Mouse (Mus musculus) left cerebral cortex, postnatal 25 days (tissue): ENCODE data around the gene Tnfsf10. TPM values are rescaled to one million over a fixed set of nuclear protein-coding genes. Genes with fewer than 3 reads are reported as not detected.
"Not testable (repeated sequence)": the region's sequence is repeated elsewhere in the genome, so short reads cannot be mapped to it uniquely, and the experiment has no call there.

Experiments used
- DNase-seq, 2 experiments: peaks; one replicate each; pipeline ENCODE4 v3.0.0; 2022; ENCODE audit warnings: low spot score in 2 of 2, mixed read lengths in 1 of 2
- intact Hi-C: fragments of 180-260 bp; cut with DNase I; formaldehyde crosslinking; loops from one replicate; pipeline ENCODE4 v1.15.1; 2025
- total RNA-seq, 2 experiments: library from RNA; stranded (reverse); gene quantifications; 2 replicates each; pipeline ENCODE4 v1.2.3; 2021

Gene Tnfsf10
- 1 to 10 TPM; 1.2 to 1.5 TPM for total RNA-seq

DNA sequence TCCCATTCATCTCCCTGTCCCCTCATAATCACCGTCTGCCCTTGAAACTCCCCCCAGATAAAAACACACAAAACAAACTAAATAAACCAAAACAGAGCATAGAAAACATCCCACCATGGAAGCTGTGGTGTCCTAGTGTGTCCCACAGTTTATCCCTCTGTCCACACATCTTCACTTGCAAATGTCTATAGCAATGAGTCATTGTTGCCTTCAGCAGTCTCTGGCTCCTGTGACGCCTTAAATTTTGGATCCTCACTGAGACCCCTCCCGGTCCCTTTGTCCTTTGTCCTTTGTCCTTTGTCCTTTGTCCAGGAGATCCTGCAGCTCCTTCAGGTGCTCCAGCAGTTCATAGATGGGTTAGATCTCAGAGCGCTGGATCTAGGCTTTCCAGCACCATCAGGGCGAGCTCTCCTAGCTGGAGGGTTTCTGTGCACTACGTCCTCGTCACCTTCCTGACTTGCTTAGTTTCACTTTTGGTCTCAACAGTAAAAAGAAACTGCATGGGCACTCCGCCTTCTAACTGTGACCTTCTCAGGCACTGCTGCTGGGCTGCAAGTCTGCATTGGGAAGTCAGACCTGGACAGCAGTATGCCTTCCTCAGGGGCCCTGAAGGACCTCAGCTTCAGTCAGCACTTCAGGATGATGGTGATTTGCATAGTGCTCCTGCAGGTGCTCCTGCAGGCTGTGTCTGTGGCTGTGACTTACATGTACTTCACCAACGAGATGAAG, at the start of gene Tnfsf10:
Gene Tnfsf10, plus strand, starts transcription at position 470 of the 729 bp plus-strand sequence.
- intact Hi-C loops: no loop called here
- DNase-seq: no peak

- intact Hi-C loops: loop anchor here (5.0 kb wide), 1 partner anchor 70 kb away; no protein-coding TSS in a partner anchor
- DNase-seq: no peak
Measured at GRCm38 (mm10) chr3:27267327-27267726, 49.5 kb upstream of the Tnfsf10 start.

DNA sequence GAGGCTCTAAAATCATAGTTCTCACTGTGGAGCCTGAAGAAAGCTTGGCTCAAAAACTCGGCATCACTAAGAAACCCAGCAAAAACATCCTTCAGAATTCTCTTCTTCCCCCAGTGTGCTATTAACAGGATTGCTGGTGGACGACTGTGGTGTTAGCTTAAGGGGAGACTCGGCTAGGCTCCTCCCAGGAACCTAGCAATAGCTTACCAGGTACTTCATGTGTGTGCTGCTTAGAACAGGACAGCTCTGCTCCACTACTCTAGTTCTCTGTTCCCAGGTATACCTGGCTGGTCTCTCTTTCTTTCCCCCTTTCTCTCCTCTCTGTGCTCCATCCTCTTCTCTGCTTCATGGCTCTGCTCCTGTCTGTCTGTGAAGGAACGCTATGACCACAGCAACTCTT, 48.9 kb upstream of the Tnfsf10 start:
- DNase-seq: no peak
- intact Hi-C loops: loop anchor here (5.0 kb wide), 1 partner anchor 69 kb away; no protein-coding TSS in a partner anchor

DNA sequence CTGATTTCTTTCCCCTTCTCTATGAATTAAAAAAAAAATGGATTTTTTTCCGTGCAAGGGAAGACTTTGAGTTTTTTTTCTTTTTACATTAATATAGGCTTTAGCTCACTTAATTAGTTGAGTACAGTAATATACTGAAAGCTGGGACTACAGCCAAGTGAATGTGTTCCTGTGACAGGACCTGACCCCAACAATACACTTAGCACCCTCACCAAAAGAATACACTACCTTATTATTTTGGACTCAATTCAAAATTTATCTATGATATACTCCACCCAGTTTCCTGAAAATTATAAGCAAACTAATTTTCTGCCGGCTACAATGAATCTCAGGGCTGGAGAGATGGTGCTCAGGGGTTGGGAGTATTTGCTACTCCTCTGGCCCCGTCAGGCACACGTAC, 47.7 kb upstream of the Tnfsf10 start:
- intact Hi-C loops: loop anchor here (5.0 kb wide), 1 partner anchor 68 kb away; no protein-coding TSS in a partner anchor
- no peak for DNase-seq

DNA sequence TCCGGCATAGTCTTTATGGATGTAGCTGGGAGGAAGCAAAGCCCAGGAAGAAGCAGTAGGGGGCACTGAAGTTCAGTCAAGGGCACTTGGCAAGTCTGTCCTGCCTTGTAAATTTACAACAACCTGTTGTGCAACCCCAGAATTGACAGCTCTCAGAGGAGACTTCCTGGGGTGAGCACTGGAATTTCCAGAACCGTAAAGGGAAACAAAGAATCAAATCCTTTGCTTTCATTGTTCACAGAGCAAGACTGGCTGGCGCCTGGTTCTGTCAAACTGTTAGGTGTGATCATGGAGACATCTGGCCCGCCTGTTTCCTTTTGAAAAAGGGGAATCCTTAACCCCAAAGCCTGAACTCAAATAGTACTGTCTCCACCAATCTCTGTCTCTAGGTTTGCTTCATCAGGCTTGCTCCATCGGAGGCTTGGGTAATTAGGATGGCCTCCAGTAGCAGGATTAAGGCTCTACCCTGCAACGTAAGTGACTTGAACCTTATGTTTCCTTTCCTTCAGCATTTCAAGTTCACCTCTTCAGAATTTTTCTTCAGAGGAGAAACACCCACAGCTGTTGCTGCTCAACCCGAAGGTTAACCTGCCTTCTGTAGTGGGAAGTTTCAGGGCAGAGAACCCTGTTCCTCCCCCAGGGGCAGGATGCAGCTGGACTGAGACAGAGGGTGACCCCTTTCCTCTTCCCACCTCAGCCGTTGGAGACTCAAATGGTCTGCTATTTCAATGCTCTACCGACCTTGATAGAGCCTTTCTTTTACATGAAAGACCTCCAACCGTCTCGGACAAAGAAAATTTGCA, 46.5 kb upstream of the Tnfsf10 start:
- intact Hi-C loops: no loop called here
- no peak for DNase-seq

- DNase-seq: no peak
- intact Hi-C loops: no loop called here
Measured at GRCm38 (mm10) chr3:27272926-27273745, 43.7 kb upstream of the Tnfsf10 start.

GRCm38 (mm10) chr3:27279286-27279925, 37.4 kb upstream of the Tnfsf10 start:
- DNase-seq, intact Hi-C loops: not testable (repeated sequence)

- intact Hi-C loops: no loop called here
- DNase-seq: no peak
Measured at GRCm38 (mm10) chr3:27280280-27280749, 36.5 kb upstream of the Tnfsf10 start.

DNA sequence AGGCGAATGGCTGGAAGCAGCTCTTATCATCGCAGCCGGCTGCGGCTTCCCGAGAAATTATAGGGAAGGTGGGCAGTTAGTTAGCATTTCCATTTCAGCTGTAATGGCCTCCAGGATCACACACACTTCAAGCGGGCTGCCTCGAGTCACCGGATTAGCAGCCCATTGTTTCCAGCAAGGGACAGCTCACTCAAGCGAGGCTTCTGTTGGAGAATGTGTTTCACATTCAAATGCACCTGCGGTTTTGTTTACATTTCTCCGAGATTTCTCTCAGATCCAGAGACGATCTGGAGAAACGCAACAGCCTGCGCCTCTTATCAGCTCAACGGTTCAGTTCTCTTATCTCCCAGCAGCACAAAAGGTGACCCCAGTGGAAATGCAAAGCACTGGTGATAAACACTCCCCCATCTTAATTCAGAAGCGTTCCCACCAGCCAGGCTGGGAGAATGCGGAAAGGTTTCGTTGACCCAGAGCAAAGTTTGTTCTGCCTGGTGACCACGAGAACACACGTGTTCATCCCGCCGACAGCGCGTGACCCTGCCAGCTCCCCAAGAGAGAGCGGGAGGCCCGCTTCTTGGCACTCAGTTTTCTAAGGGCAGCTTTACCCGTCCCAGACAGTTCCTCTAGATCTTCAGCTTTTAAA, 33.6 kb upstream of the Tnfsf10 start:
- intact Hi-C loops: no loop called here
- peak; percentile 9 to 18 for DNase-seq

DNA sequence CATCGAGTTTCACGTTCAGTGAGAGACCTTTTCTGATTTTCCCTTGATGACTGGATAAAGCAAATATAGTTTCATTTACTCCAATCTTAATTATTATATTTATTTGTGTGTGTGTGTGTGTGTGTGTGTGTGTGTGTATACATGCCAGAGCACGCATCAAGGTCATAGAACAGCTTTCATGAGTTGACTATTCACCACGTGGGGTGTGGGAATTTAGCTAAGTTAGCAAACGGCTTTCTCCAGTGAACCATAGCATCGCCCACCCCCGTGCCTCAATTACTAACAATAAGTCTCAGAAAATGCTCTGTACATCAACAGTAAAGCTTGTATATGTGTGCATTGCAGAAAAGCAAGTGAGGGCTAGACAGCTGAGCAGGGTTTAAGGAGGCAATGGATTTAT, 33.0 kb upstream of the Tnfsf10 start:
- no peak for DNase-seq
- intact Hi-C loops: no loop called here

- intact Hi-C loops: no loop called here
- no peak for DNase-seq
Measured at GRCm38 (mm10) chr3:27284227-27284626, 32.6 kb upstream of the Tnfsf10 start.

- DNase-seq: no peak
- intact Hi-C loops: no loop called here
Measured at GRCm38 (mm10) chr3:27285072-27285471, 31.8 kb upstream of the Tnfsf10 start.

- DNase-seq: no peak
- intact Hi-C loops: no loop called here
Measured at GRCm38 (mm10) chr3:27288301-27288700, 28.5 kb upstream of the Tnfsf10 start.

- intact Hi-C loops: no loop called here
- no peak for DNase-seq
Measured at GRCm38 (mm10) chr3:27288909-27289308, 27.9 kb upstream of the Tnfsf10 start.

DNA sequence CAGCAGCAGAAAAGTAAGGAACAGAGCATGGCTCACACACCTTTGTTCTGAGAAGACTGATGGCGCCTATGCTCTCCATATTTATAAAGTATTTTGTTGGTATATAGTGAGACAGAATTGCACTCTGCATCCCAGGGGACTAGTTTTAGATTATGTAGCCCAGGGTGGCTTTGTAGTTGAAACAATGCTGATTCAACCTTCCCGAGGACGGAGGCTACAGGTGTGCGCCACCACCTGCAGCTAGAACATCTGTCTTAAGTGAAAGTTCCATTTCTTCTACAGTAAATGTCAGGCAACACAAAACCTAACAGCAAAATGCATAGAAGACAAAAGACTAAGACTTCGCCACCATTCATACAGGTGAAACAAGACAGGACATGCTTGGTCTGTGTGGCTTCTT, 26.5 kb upstream of the Tnfsf10 start:
- intact Hi-C loops: no loop called here
- DNase-seq: no peak

DNA sequence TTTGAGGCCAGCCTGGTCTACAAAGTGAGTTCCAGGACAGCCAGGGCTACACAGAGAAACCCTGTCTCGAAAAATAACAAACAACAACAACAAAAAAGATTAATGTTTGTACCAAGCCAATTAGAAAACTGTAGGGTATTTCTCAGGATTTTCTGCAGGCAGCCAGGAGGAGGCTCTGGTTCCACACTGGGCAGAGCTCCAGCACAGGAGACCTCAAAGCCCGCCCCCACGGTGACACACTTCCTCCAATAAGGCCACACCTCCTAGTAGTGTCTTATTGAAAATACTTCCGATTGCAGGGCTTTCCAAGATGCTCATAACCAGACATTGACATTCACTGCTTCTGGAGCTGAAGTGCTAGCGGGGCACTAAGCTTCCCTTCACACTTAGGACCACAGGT, 25.9 kb upstream of the Tnfsf10 start:
- intact Hi-C loops, DNase-seq: not testable (repeated sequence)

DNA sequence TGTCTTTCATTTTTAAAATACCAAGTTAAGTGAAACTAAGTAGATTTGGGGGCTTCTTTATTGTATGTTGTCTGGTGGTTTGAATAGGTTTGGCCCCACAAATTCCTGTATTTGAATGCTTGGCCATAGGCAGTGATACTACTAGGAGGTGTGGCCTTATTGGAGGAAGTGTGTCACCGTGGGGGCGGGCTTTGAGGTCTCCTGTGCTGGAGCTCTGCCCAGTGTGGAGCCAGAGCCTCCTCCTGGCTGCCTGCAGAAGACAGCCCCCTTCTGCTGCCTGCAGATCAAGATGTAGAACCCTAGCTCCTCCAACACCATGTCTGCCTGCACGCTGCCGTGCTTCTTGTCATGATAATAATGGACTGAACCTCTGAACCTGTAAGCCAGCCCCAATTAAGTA, 25.4 kb upstream of the Tnfsf10 start:
- DNase-seq: not testable (repeated sequence)

GRCm38 (mm10) chr3:27293645-27294385, 23.0 kb upstream of the Tnfsf10 start:
- intact Hi-C loops: no loop called here
- no peak for DNase-seq

More for the DNA sequence above, 25.4 kb upstream of the Tnfsf10 start:
- intact Hi-C loops: not testable (repeated sequence)
